ENCODE assay signal across 8 mouse cellular contexts in the genomic region with DNA sequence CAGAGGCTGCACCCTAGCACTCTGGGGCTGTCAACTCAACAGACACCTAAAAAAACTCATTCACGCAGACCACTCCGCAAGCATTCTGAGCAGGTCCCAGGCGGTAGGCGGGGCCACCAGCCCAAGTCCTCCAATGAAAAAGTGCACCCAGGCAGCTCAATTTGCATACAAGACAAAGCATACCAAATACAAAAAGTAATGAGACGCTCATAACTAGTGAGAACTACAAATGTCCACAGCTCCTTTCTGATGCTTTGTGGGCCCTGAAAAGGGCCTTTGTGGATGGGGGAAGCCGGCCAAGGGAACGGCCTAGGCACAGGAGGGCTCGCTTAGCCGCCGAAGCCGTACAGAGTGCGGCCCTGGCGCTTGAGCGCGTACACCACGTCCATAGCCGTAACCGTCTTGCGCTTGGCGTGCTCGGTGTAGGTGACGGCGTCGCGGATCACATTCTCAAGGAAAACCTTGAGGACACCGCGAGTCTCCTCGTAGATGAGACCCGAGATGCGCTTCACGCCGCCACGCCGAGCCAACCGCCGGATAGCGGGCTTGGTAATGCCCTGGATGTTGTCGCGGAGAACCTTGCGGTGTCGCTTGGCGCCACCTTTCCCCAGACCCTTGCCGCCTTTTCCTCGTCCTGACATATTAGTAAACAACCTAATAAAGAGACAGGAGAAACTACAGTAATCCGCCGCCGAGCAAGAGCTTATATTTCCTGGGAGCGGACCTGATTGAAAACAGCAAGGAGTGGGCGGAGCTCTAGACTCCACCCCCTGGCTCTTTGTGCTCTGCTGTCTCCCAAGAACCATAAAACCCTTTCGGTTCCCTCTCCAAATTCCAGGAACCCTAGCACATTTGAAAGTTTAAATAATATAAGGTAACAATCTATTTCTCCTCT. TPM values are rescaled to one million over a fixed set of nuclear protein-coding genes. Genes with fewer than 3 reads are reported as not detected.
DNase-seq lines count a peak whose midpoint lies in the region.

A gene (minus strand): TSS at position 677 of the 895 bp plus-strand sequence.

- peak; percentile 98 for DNase-seq in MEL-GATA-1-ER (ENCODE audit: extremely low read depth, low read depth)
- DNase-seq in cerebellum, adult 8-10 months, result peak; percentile 98
- peak; percentile 99 for DNase-seq in forelimb bud, embryonic 11.5 days (ENCODE audit: low read depth, low spot score)
- peak; percentile 92 for DNase-seq in hindbrain, embryonic 10.5 days (ENCODE audit: low spot score)
- DNase-seq in layer of hippocampus, postnatal 10 days (ENCODE audit: low spot score in 2 of 2), result peak; percentile 99
- DNase-seq in lung, postnatal 10 days, result peak; percentile 97
- DNase-seq in ovary, postnatal 36 days (ENCODE audit: low spot score), result peak; percentile 96
- peak; percentile 98 for DNase-seq in thymus, postnatal 25 days

- under 1% methylated on average over 50 of the region's 50 CpGs for WGBS in hindbrain, embryonic 10.5 days

- H3K27me3 ChIP-seq in hindbrain, embryonic 10.5 days (ENCODE audit: insufficient read depth, poor library complexity, severe bottlenecking), result no peaks in the 10 kb centered on the region

- H3K4me1 ChIP-seq in hindbrain, embryonic 10.5 days (replicated peaks), result peaks cover 26% of the 10 kb centered on the region

- no peaks in the 10 kb centered on the region for H3K9me3 ChIP-seq in hindbrain, embryonic 10.5 days

- H3K4me3 ChIP-seq in hindbrain, embryonic 10.5 days, result peak within 1 kb of the TSS; percentile 76

- H3K36me3 ChIP-seq in hindbrain, embryonic 10.5 days, result no peaks in the 10 kb centered on the region

- peak within 1 kb of the TSS; percentile 100 for H3K27ac ChIP-seq in hindbrain, embryonic 10.5 days

RNA-seq across cellular contexts. Expression of the gene that starts here (rescaled TPM):
- 0.65 and 0.78 TPM in 2 replicates for polyA plus RNA-seq in hindbrain, embryonic 10.5 days (2016; fragmentation: Nextera tagmentation; extraction: Ambion mirVana)
- 10 to 100 TPM; 10.9 to 14.3 TPM for total RNA-seq in layer of hippocampus, postnatal 10 days (2021)

Comparison
In these comparisons a context has a peak if more than half of its experiments do, and no peak if none do; other contexts are left out.
1. Peak in every context shown above with its lines: DNase-seq, H3K4me3 ChIP-seq and H3K27ac ChIP-seq.
2. Peak in DNase-seq, H3K4me3 ChIP-seq and H3K27ac ChIP-seq in hindbrain, embryonic 10.5 days; RNA of the gene not detected or under 1 TPM.